In the genomic region with DNA sequence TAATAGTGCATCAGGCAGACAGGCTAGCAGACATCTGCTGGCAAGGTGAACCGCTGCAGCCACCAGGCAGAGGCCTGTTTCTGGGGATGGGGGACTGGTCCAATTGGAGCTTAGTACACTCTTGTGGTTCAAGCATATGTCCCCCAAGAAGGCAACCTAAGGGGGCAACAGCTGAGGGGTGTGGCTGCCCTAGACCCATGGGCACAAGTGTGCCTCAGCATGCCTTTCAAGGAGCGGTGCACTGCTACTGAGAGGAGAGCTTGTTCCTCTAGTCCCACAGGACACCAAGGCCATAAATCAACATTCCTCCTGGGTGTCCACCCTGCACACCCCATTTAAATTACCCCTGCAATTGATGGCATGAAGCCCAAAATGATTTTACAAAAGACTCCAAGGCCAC, we compare ENCODE assay signal across 23 mouse cellular contexts. TPM values are rescaled to one million over a fixed set of nuclear protein-coding genes. Genes with fewer than 3 reads are reported as not detected.
DNase-seq lines count a peak whose midpoint lies in the region; ATAC-seq and TF ChIP-seq lines count a peak whose summit lies in the region.
"Had no signal": no experiment of that assay in that cellular context is flagged by ENCODE, and none has a peak within 500 bp of the region (broad histone marks: within the 10 kb centered on the region; RNA-seq: fewer than 3 reads in every experiment).

No protein-coding gene starts in this region.

- no peaks in the 10 kb centered on the region for H3K27me3 ChIP-seq in kidney, embryonic 14.5 days (ENCODE audit: control insufficient read depth, insufficient read depth, low read length)
- no peaks in the 10 kb centered on the region for H3K27me3 ChIP-seq in midbrain, embryonic 12.5 days
- no peaks in the 10 kb centered on the region for H3K27me3 ChIP-seq in midbrain, embryonic 16.5 days (ENCODE audit: control insufficient read depth, insufficient read depth, low read depth, low read length)
- H3K27me3 ChIP-seq in intestine, postnatal 0 days (replicated peaks; ENCODE audit: control insufficient read depth, insufficient read depth, low read length): no peaks in the 10 kb centered on the region
- H3K27me3 ChIP-seq: embryonic facial prominence, embryonic 12.5 days; forebrain, embryonic 12.5 days had no signal

- H3K36me3 ChIP-seq in kidney, embryonic 14.5 days (ENCODE audit: control insufficient read depth, insufficient read depth, low read length): peaks cover 39% of the 10 kb centered on the region
- H3K36me3 ChIP-seq in midbrain, embryonic 12.5 days: peaks cover 35% of the 10 kb centered on the region
- peaks cover 5% of the 10 kb centered on the region; the same call in 1 of the 2 replicates for H3K36me3 ChIP-seq in midbrain, embryonic 16.5 days (ENCODE audit: control insufficient read depth, insufficient read depth, low read length)
- peaks cover 23% of the 10 kb centered on the region; the same call in 1 of the 2 replicates for H3K36me3 ChIP-seq in intestine, postnatal 0 days (ENCODE audit: control insufficient read depth, insufficient read depth)

- no peaks in the 10 kb centered on the region for H3K4me1 ChIP-seq in kidney, embryonic 14.5 days (ENCODE audit: control insufficient read depth, insufficient read depth, low read length)
- H3K4me1 ChIP-seq in midbrain, embryonic 12.5 days: 0 out of 2 replicates have a peak, but pooled peaks cover 5% of the 10 kb centered on the region
- H3K4me1 ChIP-seq in midbrain, embryonic 16.5 days (ENCODE audit: control insufficient read depth, insufficient read depth, low read length): no peaks in the 10 kb centered on the region
- H3K4me1 ChIP-seq in intestine, postnatal 0 days (replicated peaks; ENCODE audit: control insufficient read depth, insufficient read depth, low read length): no peaks in the 10 kb centered on the region
- H3K4me1 ChIP-seq: embryonic facial prominence, embryonic 12.5 days had no signal

- 0 out of 2 replicates have a peak, but pooled peaks have one; percentile 35 for ATAC-seq in kidney, embryonic 14.5 days (ENCODE audit: low FRiP score, low TSS enrichment)
- ATAC-seq in midbrain, embryonic 12.5 days (ENCODE audit: low FRiP score, low read depth): no peak
- no peak for ATAC-seq in midbrain, embryonic 16.5 days
- no peak for ATAC-seq in intestine, postnatal 0 days
- ATAC-seq: forebrain, embryonic 14.5 days; forebrain, embryonic 16.5 days had no signal

- WGBS in kidney, embryonic 14.5 days: 76% methylated on average over 2 of the region's 2 CpGs
- WGBS in midbrain, embryonic 12.5 days: 96% methylated on average over 2 of the region's 2 CpGs
- WGBS in midbrain, embryonic 16.5 days: 81% methylated on average over 2 of the region's 2 CpGs
- WGBS in intestine, postnatal 0 days: 81% methylated on average over 2 of the region's 2 CpGs

- no peak overlapping the region for H3K9ac ChIP-seq in kidney, embryonic 14.5 days (ENCODE audit: low read depth, low read length)
- H3K9ac ChIP-seq in midbrain, embryonic 12.5 days (replicated peaks): no peak overlapping the region
- H3K9ac ChIP-seq in midbrain, embryonic 16.5 days (ENCODE audit: low read depth, low read length): no peak overlapping the region
- H3K9ac ChIP-seq in intestine, postnatal 0 days (ENCODE audit: low read depth, low read length): no peak overlapping the region
- H3K9ac ChIP-seq: embryonic facial prominence, embryonic 12.5 days; forebrain, embryonic 12.5 days had no signal

- no peak for TF ChIP-seq CTCF in gastrocnemius, adult 2 months (IDR thresholded peaks at IDR 0.05)
- TF ChIP-seq CTCF in intestine, postnatal 0 days (IDR thresholded peaks at IDR 0.05; ENCODE audit: low read depth): no peak

- no peak for DNase-seq in gastrocnemius, adult 2 months
- DNase-seq in gastrocnemius, postnatal 14 days: no peak
- no peak for DNase-seq in kidney, adult 11 months
- DNase-seq: adrenal gland, adult 2 months; adrenal gland, postnatal 10 days; adrenal gland, postnatal 25 days; cerebellum, adult 11 months; cerebellum, adult 18-20 months; cerebellum, adult 8-10 months; cerebellum, adult 9-11 months; cerebellum, postnatal 14 days; cerebellum, postnatal 36 days; embryo, embryonic 11 days had no signal

- no peaks in the 10 kb centered on the region for H3K9me3 ChIP-seq in kidney, embryonic 14.5 days (ENCODE audit: control insufficient read depth, low read length)
- H3K9me3 ChIP-seq in midbrain, embryonic 12.5 days: no peaks in the 10 kb centered on the region
- no peaks in the 10 kb centered on the region for H3K9me3 ChIP-seq in midbrain, embryonic 16.5 days (replicated peaks; ENCODE audit: control insufficient read depth, low read length, poor library complexity, severe bottlenecking)
- no peaks in the 10 kb centered on the region for H3K9me3 ChIP-seq in intestine, postnatal 0 days (ENCODE audit: control insufficient read depth)
- H3K9me3 ChIP-seq: embryonic facial prominence, embryonic 12.5 days; forebrain, embryonic 10.5 days; forebrain, embryonic 12.5 days had no signal

- H3K4me2 ChIP-seq in kidney, embryonic 14.5 days (replicated peaks; ENCODE audit: low read depth, low read length): no peak overlapping the region
- H3K4me2 ChIP-seq in midbrain, embryonic 12.5 days (replicated peaks): no peak overlapping the region
- H3K4me2 ChIP-seq in midbrain, embryonic 16.5 days (ENCODE audit: low read length): no peak overlapping the region
- H3K4me2 ChIP-seq in intestine, postnatal 0 days (replicated peaks; ENCODE audit: low read depth): no peak overlapping the region
- H3K4me2 ChIP-seq: embryonic facial prominence, embryonic 12.5 days; forebrain, embryonic 12.5 days had no signal

- intact Hi-C loops in gastrocnemius, adult 2 months (cut with DNase I): loop anchor here (5.0 to 10.0 kb wide), 2 partner anchors 96 to 164 kb away; no protein-coding TSS in a partner anchor
- intact Hi-C loops in gastrocnemius, postnatal 14 days (cut with DNase I; ENCODE audit: low total_unique reads): no loop called here

- no peak overlapping the region for H3K4me3 ChIP-seq in gastrocnemius, adult 2 months
- H3K4me3 ChIP-seq in kidney, embryonic 14.5 days (ENCODE audit: low read length): no peak overlapping the region
- H3K4me3 ChIP-seq in midbrain, embryonic 12.5 days: no peak overlapping the region
- H3K4me3 ChIP-seq in midbrain, embryonic 16.5 days (ENCODE audit: low read depth, low read length): no peak overlapping the region
- H3K4me3 ChIP-seq in intestine, postnatal 0 days (ENCODE audit: low read depth, low read length): no peak overlapping the region
- H3K4me3 ChIP-seq: embryonic facial prominence, embryonic 12.5 days; erythroblast, embryonic 14.5 days; forebrain, embryonic 10.5 days; forebrain, embryonic 12.5 days had no signal

- peak overlapping the region; percentile 78 for H3K27ac ChIP-seq in gastrocnemius, adult 2 months
- H3K27ac ChIP-seq in kidney, embryonic 14.5 days (ENCODE audit: low read depth, low read length): no peak overlapping the region
- 0 out of 2 replicates have a peak overlapping the region, but pooled peaks have one; percentile 10 for H3K27ac ChIP-seq in midbrain, embryonic 12.5 days (replicated peaks)
- no peak overlapping the region for H3K27ac ChIP-seq in midbrain, embryonic 16.5 days (ENCODE audit: low read length)
- H3K27ac ChIP-seq in intestine, postnatal 0 days (ENCODE audit: low read depth, low read length): no peak overlapping the region
- H3K27ac ChIP-seq: embryonic facial prominence, embryonic 12.5 days; forebrain, embryonic 10.5 days; forebrain, embryonic 12.5 days had no signal

RNA-seq across cellular contexts. Expression of gene Kremen1, which starts 17.1 kb away (rescaled TPM):
- 10 to 100 TPM; 39.4 to 58.7 TPM for total RNA-seq in gastrocnemius, adult 2 months (2021)
- total RNA-seq in gastrocnemius, postnatal 14 days (2021): 10 to 100 TPM; 46.8 to 48.1 TPM
- 7.8 and 17.2 TPM in 2 replicates for polyA plus RNA-seq in kidney, embryonic 14.5 days (2014; fragmentation: Nextera tagmentation; extraction: Ambion mirVana)
- polyA plus RNA-seq in midbrain, embryonic 12.5 days (2016; fragmentation: Nextera tagmentation; extraction: Ambion mirVana): 12.2 and 13.1 TPM in 2 replicates
- polyA plus RNA-seq in midbrain, embryonic 16.5 days (2015; fragmentation: Nextera tagmentation; extraction: Ambion mirVana): 4.0 and 4.8 TPM in 2 replicates
- 5.7 and 6.6 TPM in 2 replicates for polyA plus RNA-seq in intestine, postnatal 0 days (2015; fragmentation: Nextera tagmentation; extraction: Ambion mirVana)

Comparison
In these comparisons a context has a peak if more than half of its experiments do, and no peak if none do; other contexts are left out.
1. H3K27ac ChIP-seq: peak in gastrocnemius, adult 2 months (single experiment) and midbrain, embryonic 12.5 days (single experiment); none in kidney, embryonic 14.5 days (single experiment), midbrain, embryonic 16.5 days (single experiment) and intestine, postnatal 0 days (single experiment).